In the genomic region with DNA sequence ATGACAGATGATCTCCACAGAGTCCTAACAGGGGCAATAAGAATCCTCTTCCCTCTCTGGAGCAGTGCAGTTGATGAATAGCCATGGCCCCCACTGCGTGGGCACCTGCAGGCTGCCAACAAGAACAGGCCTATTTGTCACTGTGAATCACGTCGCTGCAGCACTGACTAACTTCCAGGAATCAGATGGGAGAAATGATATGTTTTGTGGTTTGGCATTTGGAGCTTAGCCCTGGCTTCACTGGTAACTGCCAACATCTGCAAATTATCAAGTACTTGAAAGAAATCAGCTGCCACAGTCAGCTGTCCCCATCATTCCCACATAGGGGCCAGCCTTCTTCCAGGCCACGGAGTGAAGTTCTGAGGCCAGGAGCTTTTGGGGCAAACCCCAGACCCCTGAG, we compare ENCODE assay signal across 11 mouse cellular contexts.
DNase-seq lines count a peak whose midpoint lies in the region; ATAC-seq and TF ChIP-seq lines count a peak whose summit lies in the region.
"Had no signal": no experiment of that assay in that cellular context is flagged by ENCODE, and none has a peak within 500 bp of the region (broad histone marks: within the 10 kb centered on the region; RNA-seq: fewer than 3 reads in every experiment).

No protein-coding gene starts in this region.

- H3ac ChIP-seq in myocyte (ENCODE audit: control insufficient read depth, insufficient read length): no peak overlapping the region

- no peak overlapping the region for H3K9ac ChIP-seq in lung, embryonic 16.5 days (ENCODE audit: low read length)
- no peak overlapping the region for H3K9ac ChIP-seq in embryonic facial prominence, embryonic 12.5 days
- no peak overlapping the region for H3K9ac ChIP-seq in liver, embryonic 11.5 days (ENCODE audit: low read depth, low read length)
- H3K9ac ChIP-seq: heart, embryonic 15.5 days; liver, embryonic 15.5 days had no signal

- no peak overlapping the region for H3K4me2 ChIP-seq in lung, embryonic 16.5 days (ENCODE audit: low read depth, low read length)
- no peak overlapping the region for H3K4me2 ChIP-seq in embryonic facial prominence, embryonic 12.5 days (replicated peaks)
- H3K4me2 ChIP-seq in myocyte (ENCODE audit: low read depth): peak overlapping the region; percentile 49
- no peak overlapping the region for H3K4me2 ChIP-seq in liver, embryonic 11.5 days
- H3K4me2 ChIP-seq: heart, embryonic 15.5 days; liver, embryonic 15.5 days had no signal

- no peaks in the 10 kb centered on the region for H3K27me3 ChIP-seq in lung, embryonic 16.5 days (ENCODE audit: control insufficient read depth, insufficient read depth, low read depth, low read length)
- H3K27me3 ChIP-seq in embryonic facial prominence, embryonic 12.5 days: no peaks in the 10 kb centered on the region
- H3K27me3 ChIP-seq in myocyte (ENCODE audit: control insufficient read depth, insufficient read depth, insufficient read length): no peaks in the 10 kb centered on the region
- H3K27me3 ChIP-seq in liver, embryonic 11.5 days (replicated peaks; ENCODE audit: control insufficient read depth, insufficient read depth, low read length): no peaks in the 10 kb centered on the region
- H3K27me3 ChIP-seq: heart, embryonic 15.5 days; liver, embryonic 15.5 days had no signal

- no peak for TF ChIP-seq POLR2A in myocyte (IDR thresholded peaks at IDR 0.05; ENCODE audit: insufficient read length, low read depth)

- no peak overlapping the region for H3K4me3 ChIP-seq in lung, embryonic 16.5 days (ENCODE audit: low read length)
- no peak overlapping the region for H3K4me3 ChIP-seq in embryonic facial prominence, embryonic 12.5 days
- no peak overlapping the region for H3K4me3 ChIP-seq in myocyte
- H3K4me3 ChIP-seq in liver, embryonic 11.5 days (ENCODE audit: low read depth, low read length): no peak overlapping the region
- H3K4me3 ChIP-seq: heart, embryonic 15.5 days; liver, embryonic 15.5 days had no signal

- WGBS in lung, embryonic 16.5 days: 35% methylated on average over 4 of the region's 4 CpGs
- 18% methylated on average over 4 of the region's 4 CpGs for WGBS in embryonic facial prominence, embryonic 12.5 days
- 50% methylated on average over 4 of the region's 4 CpGs for WGBS in liver, embryonic 11.5 days

- peak; percentile 46 for DNase-seq in embryo, embryonic 10 days (ENCODE audit: low spot score)
- DNase-seq in embryo, embryonic 9.5 days (ENCODE audit: extremely low spot score): no peak
- DNase-seq in lung, adult 18-20 months: no peak
- no peak for DNase-seq in liver, embryonic 11.5 days (ENCODE audit: low spot score)
- no peak for DNase-seq in ovary, postnatal 14 days (ENCODE audit: low spot score)

- H3K79me2 ChIP-seq in myocyte (ENCODE audit: control insufficient read depth, insufficient read depth): no peaks in the 10 kb centered on the region

- H3K36me3 ChIP-seq in lung, embryonic 16.5 days (ENCODE audit: control insufficient read depth, insufficient read depth, low read length): no peaks in the 10 kb centered on the region
- no peaks in the 10 kb centered on the region for H3K36me3 ChIP-seq in embryonic facial prominence, embryonic 12.5 days
- H3K36me3 ChIP-seq in myocyte (ENCODE audit: control insufficient read depth, insufficient read depth): no peaks in the 10 kb centered on the region
- no peaks in the 10 kb centered on the region for H3K36me3 ChIP-seq in liver, embryonic 11.5 days (ENCODE audit: control insufficient read depth, insufficient read depth, low read length)
- H3K36me3 ChIP-seq: heart, embryonic 15.5 days; liver, embryonic 15.5 days had no signal

- H3K4me1 ChIP-seq in lung, embryonic 16.5 days (replicated peaks; ENCODE audit: control insufficient read depth, insufficient read depth, low read length): peaks cover 38% of the 10 kb centered on the region
- peaks cover 33% of the 10 kb centered on the region for H3K4me1 ChIP-seq in embryonic facial prominence, embryonic 12.5 days
- no peaks in the 10 kb centered on the region for H3K4me1 ChIP-seq in liver, embryonic 11.5 days (replicated peaks; ENCODE audit: control insufficient read depth, insufficient read depth, low read length)
- H3K4me1 ChIP-seq: liver, embryonic 15.5 days had no signal

- no peaks in the 10 kb centered on the region for H3K9me3 ChIP-seq in lung, embryonic 16.5 days (ENCODE audit: control insufficient read depth, low read length)
- H3K9me3 ChIP-seq in embryonic facial prominence, embryonic 12.5 days: no peaks in the 10 kb centered on the region
- 0 out of 2 replicates have a peak, but pooled peaks cover 2% of the 10 kb centered on the region for H3K9me3 ChIP-seq in liver, embryonic 11.5 days (ENCODE audit: control insufficient read depth, low read length)
- H3K9me3 ChIP-seq: heart, embryonic 15.5 days; liver, embryonic 15.5 days had no signal

- no peak overlapping the region for H3K27ac ChIP-seq in lung, embryonic 16.5 days (ENCODE audit: low read length)
- H3K27ac ChIP-seq in embryonic facial prominence, embryonic 12.5 days: peak overlapping the region; percentile 24; the same call in 1 of the 2 replicates
- no peak overlapping the region for H3K27ac ChIP-seq in liver, embryonic 11.5 days (ENCODE audit: low read depth, low read length)
- H3K27ac ChIP-seq: heart, embryonic 15.5 days; liver, embryonic 15.5 days had no signal

- 0 out of 2 replicates have a peak, but pooled peaks have one; percentile 12 for ATAC-seq in lung, embryonic 16.5 days (ENCODE audit: low read depth)
- ATAC-seq in embryonic facial prominence, embryonic 12.5 days (ENCODE audit: insufficient number of reproducible peaks, insufficient read depth, low FRiP score, low TSS enrichment): peak; percentile 45; the same call in 1 of the 2 replicates
- no peak for ATAC-seq in liver, embryonic 11.5 days (replicated peaks; ENCODE audit: low FRiP score)
- ATAC-seq: CD4-positive, CD25-positive, alpha-beta regulatory T cell, adult 4 months had no signal

TF ChIP-seq in myocyte, 11 proteins besides CTCF, POLR2A, EP300 and RAD21:
- TF ChIP-seq TCF3 (IDR thresholded peaks at IDR 0.05; ENCODE audit: insufficient read length, low read depth) (peak; percentile 75), CEBPB (IDR thresholded peaks at IDR 0.05; ENCODE audit: insufficient read depth, poor library complexity, severe bottlenecking) (no peak), REST (IDR thresholded peaks at IDR 0.05; ENCODE audit: insufficient read depth, insufficient read length) (no peak), MAX (IDR thresholded peaks at IDR 0.05; ENCODE audit: low read depth) (no peak), E2F4 (IDR thresholded peaks at IDR 0.05; ENCODE audit: insufficient read depth) (no peak), MYOG (IDR thresholded peaks at IDR 0.05; ENCODE audit: control insufficient read depth in 1 of 3, insufficient read depth in 1 of 3, insufficient read length in 2 of 3, low read depth in 2 of 3) (peak in 2 of 3 experiments; percentile 65 to 87), TCF12 (IDR thresholded peaks at IDR 0.05; ENCODE audit: insufficient read depth, poor library complexity, severe bottlenecking) (peak; percentile 96), MYOD1 (IDR thresholded peaks at IDR 0.05; ENCODE audit: control insufficient read depth in 1 of 3, insufficient read length in 2 of 3, low read depth in 2 of 3) (peak; percentile 94 to 96 (median 95))
